Mouse (Mus musculus) thymus, postnatal 4 days (tissue): ENCODE results near the gene Dnajc1.
A peak's percentile ranks its signal among the peaks of the same experiment; 100 is the strongest.

Experiments
- DNase-seq: peaks from one replicate; pipeline ENCODE4 v3.0.0; 2021

Dnajc1 gene

GRCm38 (mm10) chr2:18392331-18393021 lies at the start of gene Dnajc1:
Gene Dnajc1 (minus strand): TSS chr2:18392830.
- peak; percentile 88 for DNase-seq

- no peak for DNase-seq
These were observed 49.2 kb upstream of the Dnajc1 start for GRCm38 (mm10) chr2:18441871-18442270.

- DNase-seq, result no peak
These were observed 22.6 kb upstream of the Dnajc1 start for GRCm38 (mm10) chr2:18415242-18415641.

GRCm38 (mm10) chr2:18403679-18404078 lies 11.0 kb upstream of the Dnajc1 start:
- no peak for DNase-seq

- no peak for DNase-seq
These were observed 9.1 kb upstream of the Dnajc1 start for GRCm38 (mm10) chr2:18401771-18402170.

GRCm38 (mm10) chr2:18393022-18393519 lies 441 bp upstream of the Dnajc1 start:
- no peak for DNase-seq

GRCm38 (mm10) chr2:18391861-18392260 lies 769 bp downstream of the Dnajc1 start:
- no peak for DNase-seq

- no peak for DNase-seq
These were observed 3.0 kb downstream of the Dnajc1 start for GRCm38 (mm10) chr2:18389631-18390030.

GRCm38 (mm10) chr2:18381662-18382061 lies 11.0 kb downstream of the Dnajc1 start:
- DNase-seq, result no peak

GRCm38 (mm10) chr2:18372400-18373182 lies 20.0 kb downstream of the Dnajc1 start:
- no peak for DNase-seq

GRCm38 (mm10) chr2:18370794-18371498 lies 21.7 kb downstream of the Dnajc1 start:
- DNase-seq, result no peak

- no peak for DNase-seq
These were observed 28.2 kb downstream of the Dnajc1 start for GRCm38 (mm10) chr2:18364402-18364801.

- no peak for DNase-seq
These were observed 37.3 kb downstream of the Dnajc1 start for GRCm38 (mm10) chr2:18355293-18355692.

GRCm38 (mm10) chr2:18352620-18353019 lies 40.0 kb downstream of the Dnajc1 start:
- DNase-seq, result no peak

GRCm38 (mm10) chr2:18343464-18343863 lies 49.2 kb downstream of the Dnajc1 start:
- DNase-seq, result no peak

- no peak for DNase-seq
These were observed 74.0 kb downstream of the Dnajc1 start for GRCm38 (mm10) chr2:18318671-18319070.

GRCm38 (mm10) chr2:18317503-18318281 lies 74.9 kb downstream of the Dnajc1 start:
- no peak for DNase-seq

GRCm38 (mm10) chr2:18316909-18317308 lies 75.7 kb downstream of the Dnajc1 start:
- no peak for DNase-seq

- no peak for DNase-seq
These were observed 82.1 kb downstream of the Dnajc1 start for GRCm38 (mm10) chr2:18310261-18311104.

- peak; percentile 56 for DNase-seq
These were observed 85.0 kb downstream of the Dnajc1 start for GRCm38 (mm10) chr2:18307440-18308305.

GRCm38 (mm10) chr2:18300949-18301348 lies 91.7 kb downstream of the Dnajc1 start:
- DNase-seq, result no peak
